Mouse (Mus musculus) inflammation-experienced regulatory T-cells, adult 16 weeks (primary cell): Measurements from ENCODE around the gene Efna4. TPM values are rescaled to one million over a fixed set of nuclear protein-coding genes. Genes with fewer than 3 reads are reported as not detected.

Experiments
- polyA plus RNA-seq: library from polyadenylated mRNA; unstranded; fragments of 100-300 nt; shearing (Covaris generic); gene quantifications from one replicate; pipeline ENCODE4 v1.2.1, GENCODE M21; 2017

The Efna4 gene
- 0.84 TPM for polyA plus RNA-seq

GRCm38 (mm10) chr3:89337721-89338578 lies at the start of gene Efna4:
TSS of gene Efna4 (minus strand) at chr3:89338028.

DNA sequence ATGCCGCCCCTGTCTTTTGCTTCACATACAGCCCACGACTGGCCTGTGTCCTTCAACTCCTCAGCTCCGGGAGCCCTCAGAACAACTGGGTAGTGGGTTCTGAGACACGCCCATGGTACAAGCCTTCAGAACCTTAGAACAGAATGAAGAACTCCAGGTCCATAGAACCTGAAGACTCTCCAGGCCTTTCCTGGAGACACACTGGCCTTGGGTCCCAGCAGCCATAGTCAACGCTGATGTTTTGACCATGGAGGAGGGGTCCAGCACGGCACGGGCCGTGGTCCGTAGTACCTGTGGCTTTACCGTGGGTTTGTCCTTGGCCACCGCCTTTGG lies 27.3 kb upstream of the Efna4 start, which contains the start of gene Dcst1:
Gene Dcst1, minus strand, starts transcription at position 101 of the 333 bp plus-strand sequence.

DNA sequence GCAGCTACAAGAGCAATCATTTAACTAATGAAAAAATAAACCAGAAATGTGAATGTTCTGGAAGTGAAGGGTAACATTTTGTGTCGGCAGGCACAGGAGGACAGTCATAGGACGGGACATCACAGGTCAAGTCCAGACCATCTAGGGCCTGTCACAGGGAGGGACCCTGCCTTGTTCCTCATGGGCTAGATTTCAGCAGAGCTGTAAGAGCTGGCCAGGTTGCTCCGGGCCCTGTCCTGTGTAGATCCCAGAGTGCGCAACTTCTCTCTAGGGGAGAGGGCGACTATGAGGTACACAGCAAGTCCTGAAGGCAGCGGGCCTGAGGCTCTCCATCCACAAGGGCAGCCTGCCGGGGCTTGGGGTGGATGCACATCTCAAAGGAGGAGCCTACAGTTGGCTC lies 23.8 kb upstream of the Efna4 start, which contains the start of gene Dcst2:
Gene Dcst2, plus strand, starts transcription at position 301 of the 400 bp plus-strand sequence.

DNA sequence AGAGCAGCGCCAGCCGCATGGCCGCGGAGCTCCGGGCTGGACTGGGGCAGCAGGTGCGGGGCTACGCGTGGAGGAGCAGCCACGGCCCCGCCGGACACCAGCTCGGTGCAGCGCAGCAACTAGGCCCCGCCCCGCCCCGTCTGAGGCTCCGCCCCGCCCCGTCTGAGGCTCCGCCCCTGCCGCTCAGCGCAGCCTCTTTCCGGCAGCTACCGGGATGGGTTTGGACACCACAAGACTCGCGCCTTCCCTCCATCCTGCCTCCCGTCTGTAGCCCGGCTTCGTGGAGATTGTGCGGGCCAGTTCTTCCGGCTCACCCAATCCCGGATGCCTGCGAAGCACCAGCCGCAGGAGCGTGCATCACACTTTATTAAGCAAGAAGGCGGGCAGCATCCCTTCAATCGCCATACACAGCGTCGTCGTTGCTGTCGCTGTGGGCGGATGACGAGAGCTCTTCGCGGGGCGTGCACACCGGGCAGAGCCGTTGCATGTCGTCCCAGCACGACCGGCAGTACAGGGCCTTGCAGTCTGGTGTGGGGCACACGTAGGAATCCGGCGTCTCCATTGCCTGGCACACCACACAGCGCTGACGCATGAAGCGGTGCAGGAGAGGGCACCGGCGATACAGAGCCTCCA lies 12.2 kb upstream of the Efna4 start, which contains the start of gene Adam15:
Gene Adam15, minus strand, starts transcription at position 128 of the 633 bp plus-strand sequence.

DNA sequence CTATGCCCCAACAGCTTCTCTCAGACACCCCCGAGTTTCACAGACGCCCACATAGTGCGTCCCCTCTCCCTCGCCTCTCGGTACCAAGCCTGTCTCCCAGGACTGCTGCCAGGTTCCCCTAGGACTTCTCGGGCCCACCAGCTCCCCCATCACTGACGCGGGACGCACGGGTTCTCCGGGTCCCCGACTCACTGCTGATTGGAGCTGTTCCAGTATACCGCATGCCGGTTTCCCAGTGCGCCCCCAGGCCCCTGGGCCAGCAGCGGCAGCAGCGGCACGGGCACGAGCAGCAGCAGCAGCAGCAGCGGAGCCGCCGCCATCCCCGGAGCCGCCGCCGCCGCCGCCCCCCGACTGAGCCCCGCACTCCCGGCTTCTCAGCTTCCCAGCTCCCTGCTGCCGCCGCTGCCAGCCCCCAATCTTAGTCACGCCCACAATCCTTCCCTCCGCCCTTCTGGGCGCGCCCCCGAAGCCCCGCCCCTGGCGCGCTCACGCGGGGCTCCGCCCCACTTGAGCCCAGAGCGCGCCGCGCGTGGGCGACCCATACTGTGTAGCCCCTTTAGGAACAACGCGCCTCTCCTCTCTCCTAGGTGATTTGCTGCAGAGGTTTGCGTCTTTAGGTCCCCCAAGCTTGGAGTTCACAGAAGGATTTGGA lies 15.2 kb downstream of the Efna4 start, which contains the start of gene Efna3:
Gene Efna3, minus strand, starts transcription at position 452 of the 652 bp plus-strand sequence.

Other genes starting within 250 kb of the Efna4 start
- 50.1 TPM for gene Rusc1, start 244.7 kb downstream of the Efna4 start, polyA plus RNA-seq
- gene Gm43738, start 236.9 kb downstream of the Efna4 start, polyA plus RNA-seq, result not detected
- gene Fdps, start 236.1 kb downstream of the Efna4 start, polyA plus RNA-seq, result 83.7 TPM
- not detected for gene Pklr, start 201.9 kb downstream of the Efna4 start, polyA plus RNA-seq
- 0.77 TPM for gene Hcn3, start 177.8 kb downstream of the Efna4 start, polyA plus RNA-seq
- gene Clk2, start 173.2 kb downstream of the Efna4 start, polyA plus RNA-seq, result 37.4 TPM
- 321 TPM for gene Scamp3, start 160.6 kb downstream of the Efna4 start, polyA plus RNA-seq
- 277 TPM for gene Fam189b, start 154.9 kb downstream of the Efna4 start, polyA plus RNA-seq
- 145 TPM for gene Gba, start 135.1 kb downstream of the Efna4 start, polyA plus RNA-seq
- gene Thbs3, start 122.8 kb downstream of the Efna4 start, polyA plus RNA-seq, result 1.9 TPM
- gene Mtx1, start 110.9 kb downstream of the Efna4 start, polyA plus RNA-seq, result 142 TPM
- 2.4 TPM for gene Muc1, start 109.0 kb downstream of the Efna4 start, polyA plus RNA-seq
- gene Krtcap2, start 92.1 kb downstream of the Efna4 start, polyA plus RNA-seq, result 262 TPM
- 6.1 TPM for gene Trim46, start 91.7 kb downstream of the Efna4 start, polyA plus RNA-seq
- gene Dpm3, start 78.7 kb downstream of the Efna4 start, polyA plus RNA-seq, result 107 TPM
- gene Slc50a1, start 67.5 kb downstream of the Efna4 start, polyA plus RNA-seq, result 284 TPM
- gene Efna1, start 56.9 kb downstream of the Efna4 start, polyA plus RNA-seq, result not detected
- not detected for gene Efna3, start 15.1 kb downstream of the Efna4 start, polyA plus RNA-seq
- 18.6 TPM for gene Adam15, start 12.0 kb upstream of the Efna4 start, polyA plus RNA-seq
- gene Dcst2, start 23.9 kb upstream of the Efna4 start, polyA plus RNA-seq, result 0.12 TPM
- 0.74 TPM for gene Dcst1, start 27.2 kb upstream of the Efna4 start, polyA plus RNA-seq
- gene Zbtb7b, start 56.7 kb upstream of the Efna4 start, polyA plus RNA-seq, result 56.8 TPM
- gene Lenep, start 64.8 kb upstream of the Efna4 start, polyA plus RNA-seq, result 1.2 TPM
- gene Flad1, start 73.8 kb upstream of the Efna4 start, polyA plus RNA-seq, result 68.8 TPM
- 31.7 TPM for gene Cks1b, start 80.4 kb upstream of the Efna4 start, polyA plus RNA-seq
- 98.3 TPM for gene Shc1, start 80.4 kb upstream of the Efna4 start, polyA plus RNA-seq
- 42.2 TPM for gene Pygo2, start 92.2 kb upstream of the Efna4 start, polyA plus RNA-seq
- gene Pbxip1, start 98.7 kb upstream of the Efna4 start, polyA plus RNA-seq, result 190 TPM
- gene Pmvk, start 116.5 kb upstream of the Efna4 start, polyA plus RNA-seq, result 18.5 TPM
- gene Kcnn3, start 182.1 kb upstream of the Efna4 start, polyA plus RNA-seq, result not detected